Mouse (Mus musculus) lung, postnatal 0 days (tissue): ENCODE measurements around the gene Spg21.

ENCODE experiments used
- CTCF ChIP-seq: IDR thresholded peaks from 2 replicates; pipeline ENCODE4 v1.5.1; 2016; ENCODE audit warnings: antibody characterized with exemption, mild to moderate bottlenecking
- EP300 ChIP-seq: IDR thresholded peaks from 2 replicates; pipeline ENCODE4 v1.6.1; 2016; ENCODE audit warnings: antibody characterized with exemption, mild to moderate bottlenecking, control low read depth

DNA sequence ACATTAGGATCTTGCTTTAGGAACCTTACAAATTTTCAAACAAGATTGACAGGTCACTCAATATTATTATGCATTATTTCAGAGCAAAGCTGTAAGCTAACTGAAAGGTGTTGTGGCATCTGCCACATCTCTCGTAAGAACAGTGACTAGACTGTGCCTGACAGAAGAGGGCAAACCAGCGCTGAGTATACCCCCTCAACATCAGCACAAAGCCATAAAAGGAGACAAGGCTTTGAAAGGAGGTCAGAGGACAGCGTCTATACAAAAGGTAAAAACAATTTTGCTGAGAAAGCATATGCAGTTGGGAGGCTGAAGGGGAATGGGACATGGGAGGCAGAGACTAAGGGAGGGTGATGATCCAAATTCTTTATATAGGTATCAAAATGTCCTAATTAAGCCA, 549 bp upstream of the Spg21 start:
- TF ChIP-seq CTCF (no peak), EP300 (no peak)
